ENCODE assay signal across 17 mouse cellular contexts in genomic region chr5:106285152-106285551, GRCm38 (mm10).
DNase-seq lines count a peak whose midpoint lies in the region; ATAC-seq lines count a peak whose summit lies in the region.
"Had no signal": no experiment of that assay in that cellular context is flagged by ENCODE, and none has a peak within 500 bp of the region (broad histone marks: within the 10 kb centered on the region; RNA-seq: fewer than 3 reads in every experiment).

No protein-coding gene starts in this region.

- H3K27me3 ChIP-seq in heart, embryonic 11.5 days (ENCODE audit: control insufficient read depth, insufficient read depth, low read length) = no peaks in the 10 kb centered on the region
- no peaks in the 10 kb centered on the region for H3K27me3 ChIP-seq in lung, embryonic 15.5 days
- no peaks in the 10 kb centered on the region for H3K27me3 ChIP-seq in embryonic facial prominence, embryonic 14.5 days (replicated peaks; ENCODE audit: control insufficient read depth, insufficient read depth, low read length)
- H3K27me3 ChIP-seq: hindbrain, embryonic 12.5 days had no signal

- 6% methylated on average over 4 of the region's 4 CpGs for WGBS in heart, embryonic 11.5 days (ENCODE audit: insufficient replicate concordance)
- 11% methylated on average over 4 of the region's 4 CpGs for WGBS in lung, embryonic 15.5 days
- 4% methylated on average over 4 of the region's 4 CpGs for WGBS in embryonic facial prominence, embryonic 14.5 days

- H3K27ac ChIP-seq in heart, embryonic 11.5 days (ENCODE audit: low read depth, low read length) = no peak overlapping the region
- H3K27ac ChIP-seq in lung, embryonic 15.5 days = no peak overlapping the region
- H3K27ac ChIP-seq in embryonic facial prominence, embryonic 14.5 days (replicated peaks; ENCODE audit: low read depth, low read length) = no peak overlapping the region
- H3K27ac ChIP-seq: hindbrain, embryonic 12.5 days had no signal

- no peak for ATAC-seq in heart, embryonic 11.5 days (replicated peaks; ENCODE audit: insufficient number of reproducible peaks, low FRiP score, low TSS enrichment)
- no peak for ATAC-seq in lung, embryonic 15.5 days (ENCODE audit: borderline replicate concordance, extremely low read depth, low FRiP score, low TSS enrichment)
- no peak for ATAC-seq in embryonic facial prominence, embryonic 14.5 days (ENCODE audit: low read depth)
- ATAC-seq: forebrain, embryonic 16.5 days; intestine, embryonic 16.5 days; lung, postnatal 0 days had no signal

- no peak for DNase-seq in heart, postnatal 10 days
- DNase-seq in lung, postnatal 4 days = no peak
- DNase-seq in embryonic facial prominence, embryonic 14.5 days (ENCODE audit: low spot score) = peak; percentile 5
- peak; percentile 36 for DNase-seq in retina, postnatal 1 day
- DNase-seq in adrenal gland, postnatal 36 days = no peak
- DNase-seq: cerebellum, adult 11 months; cerebellum, postnatal 25 days; gastrocnemius, postnatal 14 days; kidney, postnatal 10 days; layer of hippocampus, adult 9-11 months; right cerebral cortex, postnatal 14 days had no signal

- no peaks in the 10 kb centered on the region for H3K9me3 ChIP-seq in heart, embryonic 11.5 days (replicated peaks; ENCODE audit: control insufficient read depth, low read length)
- H3K9me3 ChIP-seq in lung, embryonic 15.5 days = no peaks in the 10 kb centered on the region
- no peaks in the 10 kb centered on the region for H3K9me3 ChIP-seq in embryonic facial prominence, embryonic 14.5 days (ENCODE audit: control insufficient read depth, low read length)
- H3K9me3 ChIP-seq: hindbrain, embryonic 12.5 days had no signal

- H3K9ac ChIP-seq in heart, embryonic 11.5 days (ENCODE audit: low read depth, low read length) = no peak overlapping the region
- no peak overlapping the region for H3K9ac ChIP-seq in lung, embryonic 15.5 days
- no peak overlapping the region for H3K9ac ChIP-seq in embryonic facial prominence, embryonic 14.5 days (ENCODE audit: low read depth, low read length)
- H3K9ac ChIP-seq: hindbrain, embryonic 12.5 days had no signal

- peak overlapping the region; percentile 50 for H3K4me2 ChIP-seq in heart, embryonic 11.5 days
- peak overlapping the region; percentile 21; the same call in 1 of the 2 replicates for H3K4me2 ChIP-seq in lung, embryonic 15.5 days
- H3K4me2 ChIP-seq in embryonic facial prominence, embryonic 14.5 days (ENCODE audit: low read depth, low read length) = no peak overlapping the region
- H3K4me2 ChIP-seq: hindbrain, embryonic 12.5 days had no signal

- H3K4me1 ChIP-seq in heart, embryonic 11.5 days (ENCODE audit: control insufficient read depth, insufficient read depth, low read length) = no peaks in the 10 kb centered on the region
- peaks cover 10% of the 10 kb centered on the region for H3K4me1 ChIP-seq in lung, embryonic 15.5 days
- H3K4me1 ChIP-seq in embryonic facial prominence, embryonic 14.5 days (ENCODE audit: control insufficient read depth, insufficient read depth, low read length) = no peaks in the 10 kb centered on the region

- H3K36me3 ChIP-seq in heart, embryonic 11.5 days (ENCODE audit: control insufficient read depth, insufficient read depth, low read length) = no peaks in the 10 kb centered on the region
- no peaks in the 10 kb centered on the region for H3K36me3 ChIP-seq in lung, embryonic 15.5 days
- H3K36me3 ChIP-seq in embryonic facial prominence, embryonic 14.5 days (ENCODE audit: control insufficient read depth, insufficient read depth, low read length) = no peaks in the 10 kb centered on the region
- H3K36me3 ChIP-seq: hindbrain, embryonic 12.5 days had no signal

- intact Hi-C loops in heart, postnatal 10 days (cut with DNase I) = no loop called here

- 0 out of 2 replicates have a peak overlapping the region, but pooled peaks have one; percentile 8 for H3K4me3 ChIP-seq in heart, embryonic 11.5 days (ENCODE audit: low read depth, low read length)
- H3K4me3 ChIP-seq in lung, embryonic 15.5 days = no peak overlapping the region
- H3K4me3 ChIP-seq in embryonic facial prominence, embryonic 14.5 days (ENCODE audit: low read depth, low read length) = no peak overlapping the region
- H3K4me3 ChIP-seq: hindbrain, embryonic 12.5 days had no signal

Comparison
In these comparisons a context has a peak if more than half of its experiments do, and no peak if none do; other contexts are left out.
1. DNase-seq: peak in embryonic facial prominence, embryonic 14.5 days (single experiment) and retina, postnatal 1 day (single experiment); none in heart, postnatal 10 days (0 of 2), lung, postnatal 4 days (0 of 2) and adrenal gland, postnatal 36 days (0 of 2).